Mouse (Mus musculus) intestine, postnatal 0 days (tissue): ENCODE measurements around the gene Grik5. TPM values are rescaled to one million over a fixed set of nuclear protein-coding genes. Genes with fewer than 3 reads are reported as not detected.

Experiments used
- ATAC-seq: fragments of 200-750 bp; cut with Nextera tagmentation; 2 replicates; pipeline ENCODE4 v1.8.0; 2017; ENCODE audit warnings: mild to moderate bottlenecking, moderate TSS enrichment, moderate library complexity
- H3K27ac ChIP-seq: fragments of 300-500 bp; sonication (generic); 2 replicates; pipeline ENCODE4 v1.5.1; 2014; ENCODE audit warnings: mild to moderate bottlenecking, low read depth, low read length, moderate library complexity
- H3K27me3 ChIP-seq: fragments of 300-500 bp; sonication (generic); replicated peaks from 2 replicates; pipeline ENCODE4 v1.6.1; 2014; ENCODE audit warnings: low read length, mixed read lengths; ENCODE audit not compliant: control insufficient read depth, insufficient read depth
- H3K36me3 ChIP-seq: fragments of 300-500 bp; sonication (generic); 2 replicates; pipeline ENCODE4 v1.6.1; 2014; ENCODE audit warnings: mild to moderate bottlenecking, moderate library complexity; ENCODE audit not compliant: control insufficient read depth, insufficient read depth
- H3K4me1 ChIP-seq: fragments of 300-500 bp; sonication (generic); replicated peaks from 2 replicates; pipeline ENCODE4 v1.6.1; 2014; ENCODE audit warnings: antibody characterized with exemption, low read length, mixed read lengths; ENCODE audit not compliant: control insufficient read depth, insufficient read depth
- H3K4me2 ChIP-seq: fragments of 300-500 bp; sonication (generic); replicated peaks from 2 replicates; pipeline ENCODE4 v1.6.1; 2014; ENCODE audit warnings: low read depth, mild to moderate bottlenecking, moderate library complexity
- H3K4me3 ChIP-seq: fragments of 300-500 bp; sonication (generic); 2 replicates; pipeline ENCODE4 v1.5.1; 2014; ENCODE audit warnings: low read depth, low read length
- H3K9ac ChIP-seq: fragments of 300-500 bp; sonication (generic); 2 replicates; pipeline ENCODE4 v1.6.1; 2014; ENCODE audit warnings: mild to moderate bottlenecking, low read depth, low read length
- H3K9me3 ChIP-seq: fragments of 300-500 bp; sonication (generic); 2 replicates; pipeline ENCODE4 v1.6.1; 2016; ENCODE audit warnings: mixed run types; ENCODE audit not compliant: control insufficient read depth
- CTCF ChIP-seq: sonication (generic); IDR thresholded peaks from 2 replicates; pipeline ENCODE4 v1.5.1; 2016; ENCODE audit warnings: low read depth, mild to moderate bottlenecking, control low read depth, antibody characterized with exemption, moderate library complexity
- WGBS: fragments of 180-500 bp; shearing (Covaris S2); extraction: QIAGEN DNeasy Blood & Tissue Kit; methylation state at CpG from one replicate; pipeline ENCODE4 v1.1.7; 2014; 5-methylcytosine and 5-hydroxymethylcytosine counted together
- polyA plus RNA-seq: library from polyadenylated mRNA; unstranded; fragments of >200 nt; fragmentation: Nextera tagmentation; extraction: Ambion mirVana; gene quantifications from 2 replicates; pipeline ENCODE4 v1.2.1, GENCODE M21; 2015

The Grik5 gene
- polyA plus RNA-seq, 1 experiment from 2014 or later, result 1.3 TPM

DNA sequence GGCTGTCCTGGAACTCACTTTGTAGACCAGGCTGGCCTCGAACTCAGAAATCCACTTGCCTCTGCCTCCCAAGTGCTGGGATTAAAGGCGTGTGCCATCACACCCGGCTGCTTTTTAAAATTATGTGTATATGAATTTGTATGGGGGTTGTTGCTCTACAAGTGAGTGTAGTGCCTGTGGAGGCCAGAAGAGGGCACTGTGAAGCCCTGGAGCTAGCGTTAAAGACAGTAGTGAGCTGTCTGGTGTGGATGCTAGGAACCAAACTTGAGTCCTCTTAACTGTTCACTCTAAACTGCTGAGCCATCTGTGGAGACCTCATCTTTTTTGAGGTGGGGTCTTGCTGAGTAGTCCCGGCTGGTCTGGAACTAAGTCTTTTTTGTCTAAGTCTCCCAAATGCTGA, 86.3 kb downstream of the Grik5 start:
- Histone ChIP-seq H3K27me3 (no peaks in the 10 kb centered on the region), H3K9ac (no peak overlapping the region), H3K4me3 (no peak overlapping the region), H3K9me3 (no peaks in the 10 kb centered on the region), H3K4me1 (no peaks in the 10 kb centered on the region), H3K4me2 (no peak overlapping the region), H3K27ac (no peak overlapping the region), H3K36me3 (no peaks in the 10 kb centered on the region)
- WGBS, result 71% methylated on average over 5 of the region's 5 CpGs
- no peak for ATAC-seq
- TF ChIP-seq CTCF, result peak; percentile 39

DNA sequence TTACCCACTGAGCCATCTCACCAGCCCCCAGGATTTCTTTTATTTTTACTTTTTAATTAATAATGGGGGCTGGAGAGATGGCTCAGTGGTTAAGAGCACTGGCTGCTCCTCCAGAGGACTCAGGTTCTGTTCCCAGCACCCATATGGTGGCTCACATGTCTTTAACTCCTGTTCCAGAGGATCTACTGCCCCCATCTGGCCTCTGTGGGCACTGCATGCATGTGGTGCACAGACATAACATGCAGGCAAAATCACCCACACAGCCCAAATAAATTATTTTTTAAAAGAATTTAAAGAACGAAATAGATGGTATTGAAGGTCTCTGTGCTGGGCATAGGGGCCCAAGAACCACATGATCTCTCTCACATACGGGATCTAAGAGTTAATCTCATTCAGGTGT, 87.8 kb downstream of the Grik5 start:
- 92% methylated on average over 2 of the region's 2 CpGs for WGBS
- H3K9me3 ChIP-seq, result no peaks in the 10 kb centered on the region
- H3K4me3 ChIP-seq, result no peak overlapping the region
- no peaks in the 10 kb centered on the region for H3K27me3 ChIP-seq
- no peaks in the 10 kb centered on the region for H3K4me1 ChIP-seq
- TF ChIP-seq CTCF, result 0 out of 2 replicates have a peak, but pooled peaks have one; percentile 15
- no peak overlapping the region for H3K27ac ChIP-seq
- no peak overlapping the region for H3K4me2 ChIP-seq
- H3K36me3 ChIP-seq, result no peaks in the 10 kb centered on the region
- ATAC-seq, result no peak
- H3K9ac ChIP-seq, result no peak overlapping the region

DNA sequence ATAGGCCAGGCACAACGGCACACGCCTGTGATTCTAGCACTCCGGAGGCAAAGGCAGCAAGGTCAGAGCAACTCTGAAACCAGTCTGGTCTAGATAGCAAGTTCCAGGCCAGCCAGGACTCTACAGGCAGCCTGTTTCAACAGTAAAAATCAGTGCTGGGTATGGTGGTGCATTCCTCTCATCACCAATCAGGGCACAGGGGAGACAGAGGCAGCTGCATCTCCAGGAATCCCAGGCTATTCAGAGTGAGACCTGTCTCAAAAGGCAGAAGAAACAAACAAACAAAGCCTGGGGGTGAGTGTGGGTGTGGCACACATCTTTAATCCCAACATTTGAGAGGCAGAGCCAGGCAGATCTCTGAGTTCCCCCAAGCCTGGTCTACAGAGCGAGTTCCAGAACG, 88.8 kb downstream of the Grik5 start:
- Histone ChIP-seq H3K4me1 (no peaks in the 10 kb centered on the region), H3K9ac (no peak overlapping the region), H3K36me3 (no peaks in the 10 kb centered on the region), H3K9me3 (no peaks in the 10 kb centered on the region), H3K27ac (no peak overlapping the region), H3K4me3 (no peak overlapping the region), H3K27me3 (no peaks in the 10 kb centered on the region), H3K4me2 (no peak overlapping the region)
- ATAC-seq, result no peak
- 80% methylated on average over 5 of the region's 5 CpGs for WGBS
- no peak for TF ChIP-seq CTCF

DNA sequence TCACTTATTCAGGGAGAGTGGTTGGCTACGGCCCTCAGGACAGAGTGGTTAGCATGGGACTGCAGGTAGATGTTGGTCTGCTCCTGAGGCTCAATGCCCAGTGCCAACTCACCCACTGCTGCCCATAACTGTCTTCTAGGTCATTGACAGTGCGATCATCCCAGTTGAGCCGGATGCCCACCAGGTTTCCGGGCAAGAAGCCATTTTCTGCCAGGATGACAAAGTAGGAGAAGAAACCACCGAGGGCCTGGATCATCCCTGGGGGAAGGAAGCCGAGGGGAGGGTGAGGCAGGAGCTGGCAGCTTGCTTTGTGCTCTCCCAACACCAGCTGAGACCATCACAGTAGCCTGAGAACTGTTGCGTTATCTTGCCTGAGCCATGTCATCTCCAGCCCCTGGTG, 91.7 kb downstream of the Grik5 start:
- no peaks in the 10 kb centered on the region for H3K27me3 ChIP-seq
- ATAC-seq, result no peak
- H3K9me3 ChIP-seq, result no peaks in the 10 kb centered on the region
- no peak overlapping the region for H3K4me3 ChIP-seq
- no peaks in the 10 kb centered on the region for H3K36me3 ChIP-seq
- WGBS, result 78% methylated on average over 7 of the region's 7 CpGs
- H3K27ac ChIP-seq, result no peak overlapping the region
- TF ChIP-seq CTCF, result no peak
- no peaks in the 10 kb centered on the region for H3K4me1 ChIP-seq
- no peak overlapping the region for H3K9ac ChIP-seq
- no peak overlapping the region for H3K4me2 ChIP-seq

DNA sequence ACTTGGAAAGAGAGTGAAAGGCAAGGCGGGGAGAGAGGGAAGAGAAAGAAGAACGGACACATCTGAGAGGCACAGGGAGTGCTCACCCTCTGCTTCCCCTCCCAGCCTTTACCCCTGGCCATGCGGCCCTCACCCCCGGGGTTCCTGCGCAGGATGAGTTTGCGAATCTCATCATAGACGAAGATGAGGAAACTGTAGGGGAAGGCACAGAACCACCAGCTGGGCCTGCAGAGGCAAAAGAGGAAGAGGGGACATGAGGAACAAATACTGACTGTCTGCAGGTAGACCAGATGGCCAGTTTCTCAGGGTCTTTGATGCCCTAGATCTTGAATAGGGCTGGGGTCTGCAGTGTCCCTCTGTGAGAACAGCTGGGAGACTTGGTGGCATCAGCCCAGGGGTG, 93.4 kb downstream of the Grik5 start:
- WGBS, result 81% methylated on average over 7 of the region's 7 CpGs
- Histone ChIP-seq H3K27ac (no peak overlapping the region), H3K4me1 (no peaks in the 10 kb centered on the region), H3K4me3 (no peak overlapping the region), H3K9ac (no peak overlapping the region), H3K36me3 (no peaks in the 10 kb centered on the region), H3K27me3 (no peaks in the 10 kb centered on the region), H3K9me3 (no peaks in the 10 kb centered on the region), H3K4me2 (no peak overlapping the region)
- no peak for TF ChIP-seq CTCF
- ATAC-seq, result no peak

DNA sequence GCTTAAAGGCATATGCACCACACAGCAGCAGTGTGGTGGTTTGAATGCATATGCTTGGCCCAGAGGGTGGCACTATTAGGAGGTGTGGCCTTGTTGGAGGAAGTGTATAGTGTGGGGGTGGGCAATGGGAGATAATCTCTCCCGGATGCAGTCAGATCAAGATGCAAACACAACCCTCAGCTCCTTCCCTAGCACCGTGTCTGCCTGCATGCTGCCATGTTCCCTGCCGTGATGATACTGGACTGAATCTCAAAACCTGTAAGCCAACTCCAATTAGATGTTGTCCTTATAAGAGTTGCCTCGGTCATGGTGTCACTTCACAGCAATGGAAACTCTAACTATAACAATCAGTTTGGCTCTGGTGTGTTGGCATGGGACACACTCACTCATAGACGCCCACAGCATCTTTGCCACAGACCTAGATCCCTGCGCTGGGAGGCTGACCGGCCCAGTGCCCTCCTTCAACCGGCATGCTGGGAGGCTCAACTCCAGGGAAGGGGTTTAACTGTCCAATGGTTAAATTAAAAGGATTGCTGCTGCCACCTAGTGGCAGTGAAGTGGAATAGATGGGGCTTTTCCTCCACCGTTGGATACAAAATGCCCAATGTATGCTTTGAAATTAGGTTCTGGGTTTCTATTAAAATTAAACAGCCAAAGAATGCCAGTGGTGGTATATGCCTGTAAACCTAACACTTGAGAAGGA, 97.1 kb downstream of the Grik5 start:
- H3K27ac ChIP-seq, result no peak overlapping the region
- 33% methylated on average over 9 of the region's 9 CpGs for WGBS
- ATAC-seq, result no peak
- H3K27me3 ChIP-seq, result no peaks in the 10 kb centered on the region
- peaks cover 5% of the 10 kb centered on the region; the same call in 1 of the 2 replicates for H3K36me3 ChIP-seq
- no peaks in the 10 kb centered on the region for H3K4me1 ChIP-seq
- peak; percentile 77 for TF ChIP-seq CTCF
- no peak overlapping the region for H3K9ac ChIP-seq
- H3K4me2 ChIP-seq, result no peak overlapping the region
- no peak overlapping the region for H3K4me3 ChIP-seq
- H3K9me3 ChIP-seq, result no peaks in the 10 kb centered on the region

DNA sequence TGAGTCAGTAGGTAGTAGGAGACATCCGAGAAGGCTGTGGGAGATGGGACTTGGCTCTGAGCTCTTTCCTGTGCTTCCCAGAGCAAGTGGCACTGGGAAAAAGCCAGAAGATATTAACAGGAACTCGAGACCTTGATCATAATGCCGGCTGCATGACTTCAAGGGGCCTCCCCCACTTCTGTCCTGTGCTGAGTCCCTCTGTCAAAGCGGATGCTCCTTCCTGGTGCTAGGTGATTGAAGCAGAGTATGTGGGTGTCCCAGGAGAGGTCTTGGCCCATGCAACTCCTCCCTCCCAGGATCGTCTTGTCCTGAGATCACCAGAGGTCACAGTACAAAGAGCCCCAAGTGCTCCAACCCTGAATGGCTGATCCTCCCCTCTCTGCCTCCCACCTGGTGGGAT, 98.2 kb downstream of the Grik5 start:
- no peak overlapping the region for H3K9ac ChIP-seq
- no peak overlapping the region for H3K4me3 ChIP-seq
- no peaks in the 10 kb centered on the region for H3K4me1 ChIP-seq
- peaks cover 9% of the 10 kb centered on the region for H3K36me3 ChIP-seq
- no peaks in the 10 kb centered on the region for H3K27me3 ChIP-seq
- no peak for TF ChIP-seq CTCF
- no peak overlapping the region for H3K4me2 ChIP-seq
- no peak for ATAC-seq
- no peak overlapping the region for H3K27ac ChIP-seq
- WGBS, result 65% methylated on average over 5 of the region's 5 CpGs
- no peaks in the 10 kb centered on the region for H3K9me3 ChIP-seq
